Mouse (Mus musculus) limb, embryonic 15.5 days (tissue): ENCODE data around the gene Rasip1. TPM values are rescaled to one million over a fixed set of nuclear protein-coding genes. Genes with fewer than 3 reads are reported as not detected.
A peak's percentile ranks its signal among the peaks of the same experiment; 100 is the strongest.

Experiments
- ATAC-seq: fragments of 200-750 bp; cut with Nextera tagmentation; 2 replicates; pipeline ENCODE4 v1.8.0; 2017; ENCODE audit warnings: low read depth, moderate TSS enrichment; ENCODE audit not compliant: insufficient number of reproducible peaks, low FRiP score, low TSS enrichment
- H3K27ac ChIP-seq: fragments of 300-500 bp; sonication (generic); 2 replicates; pipeline ENCODE4 v1.5.1; 2015; ENCODE audit warnings: moderate library complexity, mild to moderate bottlenecking, inconsistent platforms
- H3K27me3 ChIP-seq: fragments of 300-500 bp; sonication (generic); 2 replicates; pipeline ENCODE4 v1.6.1; 2015; ENCODE audit warnings: inconsistent platforms
- H3K36me3 ChIP-seq: fragments of 300-500 bp; sonication (generic); 2 replicates; pipeline ENCODE4 v1.6.1; 2015; ENCODE audit warnings: inconsistent platforms
- H3K4me1 ChIP-seq: fragments of 300-500 bp; sonication (generic); 2 replicates; pipeline ENCODE4 v1.6.1; 2015; ENCODE audit warnings: inconsistent platforms
- H3K4me2 ChIP-seq: fragments of 300-500 bp; sonication (generic); 2 replicates; pipeline ENCODE4 v1.6.1; 2015; ENCODE audit warnings: mild to moderate bottlenecking, inconsistent platforms
- H3K4me3 ChIP-seq: fragments of 300-500 bp; sonication (generic); 2 replicates; pipeline ENCODE4 v1.5.1; 2015; ENCODE audit warnings: mild to moderate bottlenecking, inconsistent platforms
- H3K9ac ChIP-seq: fragments of 300-500 bp; sonication (generic); 2 replicates; pipeline ENCODE4 v1.6.1; 2015; ENCODE audit warnings: inconsistent platforms
- H3K9me3 ChIP-seq: fragments of 300-500 bp; sonication (generic); 2 replicates; pipeline ENCODE4 v1.6.1; 2016; ENCODE audit warnings: inconsistent platforms
- WGBS: fragments of 180-500 bp; shearing (Covaris S2); methylation state at CpG from one replicate; pipeline ENCODE4 v1.1.7; 2015; 5-methylcytosine and 5-hydroxymethylcytosine counted together
- polyA plus RNA-seq: library from polyadenylated mRNA; unstranded; fragments of >200 nt; fragmentation: Nextera tagmentation; extraction: Ambion mirVana; gene quantifications from 2 replicates; pipeline ENCODE4 v1.2.1, GENCODE M21; 2015

The Rasip1 gene
- 11.4 and 12.0 TPM in 2 replicates for polyA plus RNA-seq

DNA sequence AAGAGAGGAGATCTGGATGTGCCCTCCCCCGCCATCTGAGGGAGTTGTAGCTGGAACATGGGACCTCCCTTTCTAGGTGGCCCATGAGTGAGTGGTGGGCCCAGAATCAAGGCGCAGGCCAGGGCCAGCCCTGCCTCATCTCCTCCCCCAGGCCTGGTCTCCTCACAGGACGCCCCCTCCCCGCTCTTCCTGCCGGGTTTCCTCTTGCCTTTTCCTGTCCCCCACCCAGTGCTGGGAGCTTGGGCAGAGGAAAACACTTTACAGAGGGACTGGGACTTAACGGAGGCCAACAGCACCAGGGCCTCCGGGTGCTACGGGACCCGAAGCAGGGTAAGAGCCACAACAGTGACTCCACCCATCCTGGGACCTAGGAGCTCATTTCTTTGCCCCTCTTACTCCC lies at the start of gene Rasip1:
Gene Rasip1 (plus strand): TSS at position 228 of the 400 bp plus-strand sequence.
- Histone ChIP-seq H3K27me3 (peaks cover 3% of the 10 kb centered on the region; the same call in 1 of the 2 replicates), H3K9me3 (no peaks in the 10 kb centered on the region), H3K27ac (peak within 1 kb of the TSS; percentile 83), H3K36me3 (no peaks in the 10 kb centered on the region), H3K4me3 (peak within 1 kb of the TSS; percentile 61), H3K4me2 (peak within 1 kb of the TSS; percentile 98), H3K4me1 (peaks cover 22% of the 10 kb centered on the region), H3K9ac (peak within 1 kb of the TSS; percentile 76)
- 66% methylated on average over 9 of the region's 9 CpGs for WGBS
- no peak for ATAC-seq

DNA sequence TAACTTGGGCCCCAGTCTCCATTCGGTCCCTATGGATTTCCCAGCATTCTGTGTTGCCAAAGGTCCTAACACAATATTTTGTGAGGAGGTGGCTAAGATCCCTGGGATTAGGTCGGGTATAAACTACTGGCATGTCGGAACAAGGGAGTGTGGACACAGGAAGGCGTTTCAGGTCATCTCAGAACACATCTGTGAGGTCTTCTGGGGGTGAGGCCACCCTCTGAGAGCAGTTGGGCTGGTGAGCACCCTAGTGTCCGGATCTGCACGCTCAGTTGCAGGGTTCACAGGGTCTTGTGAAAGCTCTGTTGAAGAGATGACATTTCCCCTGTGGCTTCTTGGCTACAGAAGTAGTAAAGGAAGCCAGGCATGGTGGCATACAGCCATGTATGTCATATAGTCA lies 41.4 kb upstream of the Rasip1 start:
- Histone ChIP-seq H3K9me3 (no peaks in the 10 kb centered on the region), H3K4me2 (no peak overlapping the region), H3K4me3 (no peak overlapping the region), H3K4me1 (peaks cover 8% of the 10 kb centered on the region; the same call in 1 of the 2 replicates), H3K27ac (no peak overlapping the region), H3K9ac (no peak overlapping the region), H3K36me3 (peaks cover 55% of the 10 kb centered on the region), H3K27me3 (no peaks in the 10 kb centered on the region)
- 92% methylated on average over 6 of the region's 6 CpGs for WGBS
- ATAC-seq, result no peak

DNA sequence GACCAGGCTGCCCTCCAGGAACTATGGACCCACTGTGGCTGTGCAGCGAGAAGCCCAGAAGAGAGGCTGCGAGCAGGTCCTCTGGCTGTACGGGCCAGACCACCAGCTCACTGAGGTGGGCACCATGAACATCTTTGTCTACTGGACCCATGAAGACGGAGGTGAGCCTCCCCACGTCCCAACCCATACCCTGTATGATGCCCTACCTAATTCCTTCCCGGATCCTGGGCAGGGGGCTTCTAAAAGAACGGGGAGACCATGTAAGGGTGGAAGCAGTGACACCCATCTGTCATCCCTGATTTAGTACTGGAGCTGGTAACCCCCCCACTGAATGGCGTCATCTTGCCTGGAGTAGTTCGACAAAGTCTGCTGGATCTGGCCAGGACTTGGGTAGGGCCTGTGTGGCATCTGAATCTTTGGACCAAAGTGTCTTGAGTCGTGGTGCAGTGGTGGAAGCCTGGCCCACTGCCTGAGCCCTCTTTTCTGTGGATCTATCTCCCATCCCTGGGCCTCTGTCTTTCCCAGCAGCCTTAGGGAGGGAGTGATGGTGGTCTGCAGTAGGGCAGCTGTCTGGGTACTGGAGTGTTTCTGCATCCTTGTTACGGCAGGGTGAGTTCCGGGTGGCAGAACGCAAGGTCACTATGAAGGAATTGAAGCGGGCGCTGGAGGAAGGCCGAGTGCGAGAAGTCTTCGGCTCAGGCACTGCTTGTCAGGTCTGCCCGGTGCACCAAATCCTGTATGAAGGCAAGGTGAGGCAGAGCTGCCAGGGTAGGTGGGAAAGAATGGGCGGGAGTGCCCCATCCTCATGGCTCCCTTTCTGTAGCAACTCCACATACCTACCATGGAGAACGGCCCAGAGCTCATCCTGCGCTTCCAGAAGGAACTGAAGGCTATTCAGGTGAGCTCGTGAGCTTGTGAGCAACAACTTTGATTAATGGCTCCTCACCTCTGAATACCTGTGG lies 39.4 kb upstream of the Rasip1 start:
- no peaks in the 10 kb centered on the region for H3K27me3 ChIP-seq
- H3K36me3 ChIP-seq, result peaks cover 45% of the 10 kb centered on the region
- no peak overlapping the region for H3K4me3 ChIP-seq
- H3K9ac ChIP-seq, result no peak overlapping the region
- no peak overlapping the region for H3K27ac ChIP-seq
- H3K4me2 ChIP-seq, result no peak overlapping the region
- H3K4me1 ChIP-seq, result peaks cover 8% of the 10 kb centered on the region; the same call in 1 of the 2 replicates
- 92% methylated on average over 23 of the region's 23 CpGs for WGBS
- no peak for ATAC-seq
- no peaks in the 10 kb centered on the region for H3K9me3 ChIP-seq

DNA sequence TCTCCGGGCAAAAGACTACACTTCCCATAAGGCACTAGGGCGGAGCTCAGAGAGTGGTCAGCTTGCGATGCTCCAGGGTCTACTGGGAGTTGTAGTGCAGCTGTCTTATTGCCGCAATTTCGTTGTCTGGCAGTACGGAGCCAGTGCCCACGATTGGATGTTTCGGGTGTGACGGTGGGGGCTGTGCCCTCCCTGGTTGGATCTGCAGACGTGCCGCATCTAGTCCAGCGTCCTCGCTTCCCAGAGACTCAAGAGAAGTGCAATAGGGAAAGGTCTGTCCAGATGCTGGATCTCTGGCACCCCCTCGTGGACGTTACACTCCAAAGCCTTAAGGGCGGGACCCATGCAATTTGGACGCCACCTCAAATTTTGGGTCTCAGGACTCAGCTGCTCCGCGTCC lies 38.1 kb upstream of the Rasip1 start:
- Histone ChIP-seq H3K9ac (0 out of 2 replicates have a peak overlapping the region, but pooled peaks have one; percentile 1), H3K27me3 (no peaks in the 10 kb centered on the region), H3K4me2 (peak overlapping the region; percentile 42), H3K9me3 (no peaks in the 10 kb centered on the region), H3K4me1 (peaks cover 8% of the 10 kb centered on the region; the same call in 1 of the 2 replicates), H3K27ac (peak overlapping the region; percentile 48), H3K36me3 (peaks cover 36% of the 10 kb centered on the region), H3K4me3 (peak overlapping the region; percentile 28)
- WGBS, result 2% methylated on average over 19 of the region's 19 CpGs
- ATAC-seq, result peak; percentile 97

DNA sequence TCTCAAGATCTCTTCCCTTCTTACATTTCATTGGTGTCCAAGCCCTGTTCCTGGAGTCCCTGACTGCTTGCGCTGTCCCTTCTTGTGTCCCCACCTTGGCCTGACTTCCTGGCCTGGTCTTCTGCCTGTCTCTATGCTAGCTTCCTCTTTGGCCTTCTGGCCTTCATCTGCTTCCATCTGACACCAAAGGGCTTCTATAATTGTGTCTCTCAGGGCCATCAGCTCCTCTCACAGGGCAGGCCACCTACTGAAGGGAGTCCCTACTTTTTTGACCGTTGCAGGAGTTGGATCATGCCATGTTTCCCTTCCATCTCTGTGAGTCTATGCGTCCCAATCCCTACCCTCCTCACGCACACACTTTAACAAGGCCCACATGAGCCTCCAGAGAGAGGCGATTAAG lies 37.4 kb upstream of the Rasip1 start:
- H3K4me3 ChIP-seq, result no peak overlapping the region
- H3K36me3 ChIP-seq, result peaks cover 31% of the 10 kb centered on the region
- no peak overlapping the region for H3K4me2 ChIP-seq
- H3K27ac ChIP-seq, result no peak overlapping the region
- 96% methylated on average over 5 of the region's 5 CpGs for WGBS
- no peaks in the 10 kb centered on the region for H3K9me3 ChIP-seq
- no peaks in the 10 kb centered on the region for H3K27me3 ChIP-seq
- H3K9ac ChIP-seq, result no peak overlapping the region
- H3K4me1 ChIP-seq, result peaks cover 8% of the 10 kb centered on the region; the same call in 1 of the 2 replicates
- ATAC-seq, result no peak

DNA sequence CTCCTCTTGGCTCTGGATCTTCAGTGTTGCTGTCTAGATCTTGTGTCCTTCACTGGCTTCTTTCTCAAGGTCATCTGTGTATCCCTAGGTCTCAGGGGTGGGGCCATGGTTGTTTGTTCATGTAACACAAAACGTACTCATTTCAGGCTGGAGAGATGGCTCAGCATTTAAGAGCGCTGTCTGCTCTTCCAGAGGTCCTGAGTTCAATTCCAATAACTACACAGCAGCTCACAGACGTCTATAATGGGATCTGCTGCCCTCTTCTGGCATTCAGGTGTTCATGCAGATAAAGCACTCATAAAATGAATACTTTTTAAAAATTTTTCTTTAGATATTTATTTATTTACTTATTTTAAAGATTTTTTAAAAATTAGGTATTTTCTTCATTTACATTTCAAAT lies 36.4 kb upstream of the Rasip1 start:
- Histone ChIP-seq H3K4me1 (peaks cover 8% of the 10 kb centered on the region; the same call in 1 of the 2 replicates), H3K27me3 (no peaks in the 10 kb centered on the region), H3K4me2 (no peak overlapping the region), H3K4me3 (no peak overlapping the region), H3K9me3 (no peaks in the 10 kb centered on the region), H3K27ac (no peak overlapping the region), H3K36me3 (peaks cover 22% of the 10 kb centered on the region), H3K9ac (no peak overlapping the region)
- ATAC-seq, result no peak
- 68% methylated on average over 3 of the region's 3 CpGs for WGBS

DNA sequence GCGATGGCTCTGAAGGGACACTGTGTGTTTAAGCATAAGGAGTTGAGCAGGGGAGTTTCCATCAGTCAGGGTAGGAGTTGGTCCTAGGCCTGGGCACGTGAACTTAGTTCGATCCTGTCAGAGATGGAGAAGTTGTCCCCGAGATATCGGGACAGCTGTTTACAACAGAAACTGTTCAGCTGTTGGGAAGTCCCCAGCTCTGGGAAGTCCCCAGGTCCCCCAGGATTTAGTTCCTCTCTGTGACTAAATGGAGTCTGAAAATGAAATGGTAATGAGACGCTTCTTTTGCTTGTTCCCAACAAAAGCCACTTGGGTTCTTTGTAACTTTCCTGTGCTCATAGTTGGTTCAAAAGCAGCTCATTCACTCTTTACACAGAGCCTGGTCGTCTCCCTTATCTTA lies 35.4 kb upstream of the Rasip1 start:
- no peaks in the 10 kb centered on the region for H3K9me3 ChIP-seq
- no peaks in the 10 kb centered on the region for H3K27me3 ChIP-seq
- H3K27ac ChIP-seq, result no peak overlapping the region
- peaks cover 8% of the 10 kb centered on the region; the same call in 1 of the 2 replicates for H3K4me1 ChIP-seq
- H3K4me3 ChIP-seq, result no peak overlapping the region
- peaks cover 12% of the 10 kb centered on the region; the same call in 1 of the 2 replicates for H3K36me3 ChIP-seq
- H3K9ac ChIP-seq, result no peak overlapping the region
- WGBS, result 72% methylated on average over 7 of the region's 7 CpGs
- no peak for ATAC-seq
- H3K4me2 ChIP-seq, result no peak overlapping the region

DNA sequence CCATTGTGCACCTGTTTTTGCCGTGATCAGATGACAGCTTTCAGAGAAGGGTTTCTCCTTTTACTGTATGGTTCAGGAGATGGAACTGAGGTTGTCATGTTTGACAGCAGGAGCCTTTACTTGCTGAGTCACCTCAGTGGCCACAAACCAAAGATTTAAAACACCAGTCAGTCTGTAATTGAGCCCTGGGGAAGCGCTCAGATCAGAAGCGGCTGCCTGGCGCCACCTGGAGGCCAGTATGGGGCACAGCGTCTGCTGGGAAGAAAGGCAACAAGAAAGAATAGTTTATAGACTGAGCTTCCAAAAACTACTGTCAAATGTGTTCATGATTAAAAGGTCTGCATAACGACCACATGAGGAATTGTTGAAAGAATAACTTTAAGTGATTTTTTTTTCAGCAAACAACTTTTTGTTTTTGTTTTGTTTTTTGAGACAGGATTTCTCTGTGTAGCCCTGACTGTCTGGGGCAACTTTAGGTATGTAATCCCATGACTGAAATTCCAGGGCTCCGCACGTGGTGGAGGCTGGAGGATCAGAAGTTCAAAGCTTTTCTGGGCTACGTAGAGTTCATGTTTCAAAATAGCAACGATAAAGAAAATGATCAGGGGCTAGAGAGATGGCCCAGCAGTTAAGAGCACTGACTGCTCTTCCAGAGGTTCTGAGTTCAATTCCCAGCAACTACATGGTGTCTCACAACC lies 34.0 kb upstream of the Rasip1 start:
- H3K27me3 ChIP-seq, result no peaks in the 10 kb centered on the region
- WGBS, result 16% methylated on average over 10 of the region's 10 CpGs
- H3K4me2 ChIP-seq, result no peak overlapping the region
- no peaks in the 10 kb centered on the region for H3K9me3 ChIP-seq
- H3K4me1 ChIP-seq, result peaks cover 8% of the 10 kb centered on the region; the same call in 1 of the 2 replicates
- H3K4me3 ChIP-seq, result no peak overlapping the region
- no peak overlapping the region for H3K27ac ChIP-seq
- H3K36me3 ChIP-seq, result no peaks in the 10 kb centered on the region
- no peak overlapping the region for H3K9ac ChIP-seq
- no peak for ATAC-seq

DNA sequence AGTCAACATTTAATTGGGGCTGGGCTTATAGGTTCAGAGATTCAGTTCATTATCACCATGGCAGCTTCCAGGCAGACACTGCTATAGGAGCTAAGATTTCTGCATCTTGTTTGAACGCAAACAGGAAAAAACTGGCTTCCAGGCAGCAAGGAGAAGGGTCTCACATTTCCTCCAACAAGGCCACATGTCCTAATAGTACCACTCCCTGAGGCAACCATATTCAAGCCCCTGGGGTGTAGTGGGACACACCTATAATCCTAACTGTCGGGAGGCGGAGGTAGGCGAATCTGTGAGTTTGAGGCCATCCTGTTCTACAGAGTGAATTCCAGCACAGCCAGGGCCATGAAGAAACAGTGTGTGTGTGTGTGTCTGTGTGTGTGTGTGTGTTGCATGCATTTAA lies 32.1 kb upstream of the Rasip1 start:
- no peak overlapping the region for H3K4me2 ChIP-seq
- ATAC-seq, result no peak
- H3K27ac ChIP-seq, result no peak overlapping the region
- H3K36me3 ChIP-seq, result no peaks in the 10 kb centered on the region
- 68% methylated on average over 4 of the region's 4 CpGs for WGBS
- H3K9me3 ChIP-seq, result no peaks in the 10 kb centered on the region
- H3K4me1 ChIP-seq, result no peaks in the 10 kb centered on the region
- H3K4me3 ChIP-seq, result no peak overlapping the region
- H3K27me3 ChIP-seq, result no peaks in the 10 kb centered on the region
- no peak overlapping the region for H3K9ac ChIP-seq

DNA sequence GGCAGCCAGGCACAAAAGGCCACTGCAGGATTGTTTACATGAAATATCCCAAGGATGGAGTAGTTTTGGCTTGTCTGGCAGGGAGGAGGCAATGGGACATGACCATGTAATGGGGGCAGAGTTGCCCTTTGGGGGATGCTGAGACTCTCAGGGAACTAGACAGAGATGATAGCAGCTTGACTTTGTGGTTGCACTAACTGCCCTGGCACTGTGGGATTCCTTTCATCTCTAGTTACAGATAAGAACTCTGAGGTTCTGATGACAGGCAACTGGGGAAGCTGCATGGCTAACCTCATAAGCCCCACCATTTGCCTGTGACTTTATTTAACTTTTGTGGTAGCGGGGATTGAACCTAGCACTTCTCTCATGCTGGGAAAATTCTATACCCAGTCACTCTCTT lies 31.2 kb upstream of the Rasip1 start:
- no peak overlapping the region for H3K4me2 ChIP-seq
- no peak overlapping the region for H3K9ac ChIP-seq
- no peaks in the 10 kb centered on the region for H3K9me3 ChIP-seq
- H3K27me3 ChIP-seq, result no peaks in the 10 kb centered on the region
- no peak for ATAC-seq
- H3K36me3 ChIP-seq, result no peaks in the 10 kb centered on the region
- H3K4me3 ChIP-seq, result no peak overlapping the region
- 74% methylated on average over 1 of the region's 1 CpGs for WGBS
- H3K27ac ChIP-seq, result no peak overlapping the region
- no peaks in the 10 kb centered on the region for H3K4me1 ChIP-seq

DNA sequence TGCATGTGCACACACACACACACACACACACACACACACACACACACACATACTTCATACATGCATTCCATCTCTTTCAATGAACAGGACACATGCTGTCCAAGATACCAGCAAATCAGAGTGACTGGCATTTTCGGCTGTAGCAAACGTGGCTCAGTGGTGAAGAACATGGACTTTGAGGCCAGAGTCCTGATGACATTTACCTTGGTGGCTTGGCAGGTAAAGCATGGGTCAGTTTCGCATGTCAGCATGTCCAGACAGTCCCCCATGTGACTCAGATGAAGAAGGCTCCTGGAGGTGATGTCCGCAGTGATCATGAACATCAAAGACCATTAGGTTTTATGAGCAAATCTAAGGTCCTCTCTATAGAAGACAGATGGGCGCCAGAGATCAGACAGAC lies 30.3 kb upstream of the Rasip1 start:
- H3K4me1 ChIP-seq, result peaks cover 3% of the 10 kb centered on the region; the same call in 1 of the 2 replicates
- H3K36me3 ChIP-seq, result no peaks in the 10 kb centered on the region
- no peak for ATAC-seq
- H3K27me3 ChIP-seq, result no peaks in the 10 kb centered on the region
- H3K27ac ChIP-seq, result no peak overlapping the region
- no peak overlapping the region for H3K4me2 ChIP-seq
- no peak overlapping the region for H3K4me3 ChIP-seq
- WGBS, result 86% methylated on average over 5 of the region's 5 CpGs
- H3K9ac ChIP-seq, result no peak overlapping the region
- H3K9me3 ChIP-seq, result no peaks in the 10 kb centered on the region

DNA sequence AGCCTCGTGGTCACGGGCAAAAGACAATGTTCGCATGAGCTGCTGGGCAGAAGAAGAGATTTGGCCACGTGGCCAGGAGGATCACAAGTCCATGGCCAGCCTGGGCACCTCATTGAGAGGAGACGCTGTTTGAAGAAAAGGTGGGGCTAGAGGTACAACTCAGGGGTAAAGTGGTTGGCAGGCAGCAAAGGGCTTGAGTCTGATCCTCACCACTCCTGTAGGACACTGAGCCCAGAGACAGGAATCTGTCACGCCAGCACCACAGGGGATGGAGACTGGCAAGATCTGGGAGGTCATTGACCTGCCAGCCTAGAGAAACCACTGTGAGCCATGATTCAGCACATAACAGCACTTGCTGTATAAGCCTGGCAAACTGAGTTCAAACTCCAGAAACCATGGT lies 29.8 kb upstream of the Rasip1 start:
- ATAC-seq, result no peak
- Histone ChIP-seq H3K27ac (no peak overlapping the region), H3K9ac (no peak overlapping the region), H3K9me3 (no peaks in the 10 kb centered on the region), H3K4me2 (no peak overlapping the region), H3K27me3 (no peaks in the 10 kb centered on the region), H3K4me1 (peaks cover 3% of the 10 kb centered on the region; the same call in 1 of the 2 replicates), H3K4me3 (no peak overlapping the region), H3K36me3 (no peaks in the 10 kb centered on the region)
- WGBS, result 89% methylated on average over 6 of the region's 6 CpGs
